Mouse (Mus musculus) Muller cell, postnatal 12 days (primary cell): ENCODE results near the gene Serbp1.

Source experiments
- DNase-seq: peaks from one replicate; pipeline ENCODE4 v3.0.0-alpha.2; 2015; ENCODE audit errors: inconsistent ontology term

Serbp1 gene

DNA sequence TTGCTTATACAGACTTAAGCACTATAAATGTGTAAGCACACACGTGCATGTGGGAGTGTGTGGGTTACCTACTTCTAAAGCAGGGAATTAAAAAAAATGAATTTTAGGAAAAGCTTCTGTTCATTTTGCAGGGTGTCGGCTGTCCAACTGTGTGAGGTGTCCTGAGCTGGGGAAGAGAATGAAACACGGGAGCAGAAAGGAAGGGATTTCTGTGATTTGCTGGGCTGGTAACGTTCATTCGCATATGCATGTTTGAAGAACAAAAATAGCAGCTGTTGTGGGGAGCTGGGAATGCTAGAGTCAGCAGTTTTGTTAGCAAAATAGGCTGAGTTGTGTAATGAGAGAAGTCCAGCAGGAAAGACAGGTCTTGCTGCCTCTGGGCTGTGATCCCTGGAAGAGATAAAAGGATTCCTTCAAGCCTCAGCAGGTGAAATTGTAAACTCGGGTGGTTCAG, 62.8 kb downstream of the Serbp1 start:
- DNase-seq: peak; percentile 19

- no peak for DNase-seq
Measured at GRCm38 (mm10) chr6:67301230-67301629, 63.3 kb downstream of the Serbp1 start.

DNA sequence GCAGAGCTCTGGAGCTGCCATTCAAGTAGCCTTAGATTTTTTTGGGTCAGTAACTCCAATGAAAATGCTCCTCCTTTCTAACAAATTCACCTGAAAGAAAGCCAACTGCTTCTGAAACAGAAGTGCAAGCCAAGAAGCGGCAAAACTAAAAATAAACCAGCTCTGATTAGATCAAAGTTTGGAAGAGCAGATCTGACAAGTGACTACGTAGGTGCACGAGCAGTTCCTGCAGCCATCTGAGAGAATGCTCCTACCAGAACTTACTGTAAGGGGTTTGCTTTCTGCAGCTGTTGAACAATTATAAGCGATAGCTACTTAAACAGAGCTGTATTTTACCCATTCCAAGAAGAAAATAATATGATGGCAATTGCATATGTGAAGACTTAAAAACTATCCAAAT, 64.5 kb downstream of the Serbp1 start:
- no peak for DNase-seq

DNA sequence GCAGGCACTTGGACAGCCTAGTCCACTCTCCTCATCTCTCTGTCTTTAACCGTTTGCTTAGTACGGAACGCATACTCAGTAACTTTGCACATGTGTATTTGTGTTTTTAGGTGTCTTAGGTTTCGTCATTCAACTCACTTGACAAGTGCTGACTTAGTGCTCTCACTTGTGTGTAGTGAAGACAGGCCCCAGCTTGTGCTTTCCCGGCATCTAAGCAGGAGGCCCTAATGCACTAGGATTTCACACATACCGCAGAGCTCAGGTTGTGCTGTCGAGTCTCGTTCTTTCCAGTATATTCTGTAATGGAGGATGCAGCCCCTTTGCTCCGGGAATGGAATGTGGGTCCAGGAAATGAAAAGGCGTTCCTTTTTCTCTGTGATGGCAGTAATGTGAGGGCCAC, 65.2 kb downstream of the Serbp1 start:
- DNase-seq: no peak

- DNase-seq: no peak
Measured at GRCm38 (mm10) chr6:67308994-67309393, 71.0 kb downstream of the Serbp1 start.

GRCm38 (mm10) chr6:67309752-67310151, 71.8 kb downstream of the Serbp1 start:
- no peak for DNase-seq

DNA sequence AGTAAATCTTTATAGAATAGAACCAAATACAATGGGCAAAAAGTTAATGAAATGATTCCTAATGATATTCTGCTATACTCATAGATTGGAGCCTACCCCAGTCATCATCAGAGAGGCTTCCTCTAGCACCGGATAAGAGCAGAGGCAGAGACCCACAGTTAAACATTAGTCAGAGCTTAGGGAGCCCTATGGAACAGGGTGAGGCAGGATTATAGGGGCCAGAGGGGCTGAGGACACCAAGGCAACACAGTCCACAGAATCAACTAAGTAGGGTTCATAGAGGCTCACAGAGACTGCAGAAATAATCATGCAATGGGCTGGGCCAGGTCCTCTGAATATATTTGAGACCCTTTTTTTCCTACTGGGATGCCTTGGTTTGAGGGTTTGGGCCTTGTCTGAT, 76.7 kb downstream of the Serbp1 start:
- DNase-seq: no peak

- no peak for DNase-seq
Measured at GRCm38 (mm10) chr6:67317068-67317467, 79.1 kb downstream of the Serbp1 start.

GRCm38 (mm10) chr6:67317827-67318338, 79.9 kb downstream of the Serbp1 start:
- DNase-seq: no peak

- peak; percentile 32 for DNase-seq
Measured at GRCm38 (mm10) chr6:67318451-67318850, 80.5 kb downstream of the Serbp1 start.

- DNase-seq: no peak
Measured at GRCm38 (mm10) chr6:67323788-67324187, 85.8 kb downstream of the Serbp1 start.

DNA sequence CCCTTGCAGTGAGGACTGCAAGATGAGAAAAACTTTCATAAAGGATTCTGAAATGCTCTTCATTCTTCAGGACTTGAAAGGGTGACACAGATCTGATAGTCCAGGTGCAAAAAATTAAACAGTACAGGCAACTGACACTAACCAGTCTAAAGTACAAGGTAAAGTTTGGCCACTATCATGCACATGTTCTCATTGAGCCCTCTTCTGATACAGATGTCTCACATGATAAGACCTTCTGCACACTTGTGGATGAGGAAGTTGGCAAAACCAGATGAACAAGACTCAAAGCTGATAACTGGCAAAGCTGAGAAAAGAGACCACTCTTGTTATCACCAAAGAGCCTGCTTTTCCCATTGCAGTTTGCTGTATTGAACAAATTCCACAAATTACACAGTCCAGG, 100.0 kb downstream of the Serbp1 start:
- no peak for DNase-seq

DNA sequence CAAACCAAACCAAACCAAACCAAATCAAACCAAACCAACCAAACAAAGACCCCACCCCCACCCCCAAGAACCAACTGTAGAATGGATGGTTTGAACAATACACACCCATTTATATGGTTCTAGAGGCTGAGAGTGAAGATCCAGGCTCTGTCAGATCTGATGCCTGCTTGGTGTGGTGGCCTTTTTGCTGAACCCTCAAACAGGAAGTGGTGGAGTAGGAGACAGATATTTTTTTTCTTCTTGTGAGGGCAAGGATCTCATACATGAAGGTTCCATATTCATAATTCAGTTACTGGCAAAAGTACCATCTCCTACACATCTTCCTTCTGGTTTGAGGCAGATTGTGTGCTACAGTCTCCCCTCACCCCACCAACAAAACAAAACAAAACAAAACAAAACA, 101.5 kb downstream of the Serbp1 start:
- DNase-seq: no peak
